Mouse (Mus musculus): ENCODE results near the gene Map3k11. TPM values are rescaled to one million over a fixed set of nuclear protein-coding genes. Genes with fewer than 3 reads are reported as not detected.

Map3k11 gene
- polyA plus RNA-seq, 1 experiment from 2014 or later = 10.0 TPM

GRCm38 (mm10) chr19:5715793-5716688 is 27.5 kb downstream of the Map3k11 start:
- no peaks in the 10 kb centered on the region for H3K9me3 ChIP-seq (ENCODE audit: control insufficient read depth, low read length)
- 19% methylated on average over 43 of the region's 43 CpGs for WGBS

DNA sequence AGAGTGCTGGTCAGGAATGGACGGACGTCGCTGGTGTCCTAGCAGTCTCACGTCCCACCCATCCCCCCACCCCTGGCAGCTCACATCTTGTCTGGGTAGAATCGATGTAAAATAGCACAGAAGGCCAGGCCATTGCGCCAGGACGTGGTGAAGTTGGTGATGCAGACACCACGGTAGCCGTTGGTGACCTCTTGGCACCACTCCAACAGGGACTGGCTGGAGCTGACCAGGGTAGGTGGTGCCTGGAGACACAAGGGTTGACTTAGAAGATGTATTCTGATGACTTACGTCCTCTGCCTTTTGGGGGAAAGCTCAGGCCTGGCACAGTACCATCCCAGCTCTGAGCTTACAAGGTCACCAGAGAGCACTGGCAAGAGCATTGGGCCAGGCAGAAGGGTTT is 28.4 kb downstream of the Map3k11 start:
- ATAC-seq = no peak
- 60% methylated on average over 10 of the region's 10 CpGs for whole genome bisulfite sequencing
- H3K27ac ChIP-seq (ENCODE audit: low read length) = no peak overlapping the region
- no peak overlapping the region for H3K4me3 ChIP-seq (replicated peaks; ENCODE audit: low read length)
- peaks cover 22% of the 10 kb centered on the region for H3K4me1 ChIP-seq (replicated peaks; ENCODE audit: control insufficient read depth, insufficient read depth, low read length)
- H3K9me3 ChIP-seq (ENCODE audit: control insufficient read depth, low read length) = no peaks in the 10 kb centered on the region
- H3K27me3 ChIP-seq (replicated peaks; ENCODE audit: control insufficient read depth, insufficient read depth, low read length) = no peaks in the 10 kb centered on the region
- no peak overlapping the region for H3K4me2 ChIP-seq (ENCODE audit: low read length)
- peaks cover 27% of the 10 kb centered on the region for H3K36me3 ChIP-seq (ENCODE audit: control insufficient read depth, insufficient read depth)
- H3K9ac ChIP-seq (replicated peaks; ENCODE audit: low read depth, low read length) = no peak overlapping the region; the same call in 1 of the 2 replicates

More at GRCm38 (mm10) chr19:5715793-5716688, 27.5 kb downstream of the Map3k11 start:
- no peaks in the 10 kb centered on the region for H3K27me3 ChIP-seq (replicated peaks; ENCODE audit: control insufficient read depth, insufficient read depth, low read length)
- peaks cover 21% of the 10 kb centered on the region for H3K36me3 ChIP-seq (ENCODE audit: control insufficient read depth, insufficient read depth)
- H3K27ac ChIP-seq (ENCODE audit: low read length) = no peak overlapping the region
- peak; percentile 65 for ATAC-seq
- H3K4me3 ChIP-seq (replicated peaks; ENCODE audit: low read length) = peak overlapping the region; percentile 26
- H3K4me1 ChIP-seq (replicated peaks; ENCODE audit: control insufficient read depth, insufficient read depth, low read length) = peaks cover 22% of the 10 kb centered on the region
- H3K4me2 ChIP-seq (ENCODE audit: low read length) = peak overlapping the region; percentile 38
- peak overlapping the region; percentile 18; the same call in 1 of the 2 replicates for H3K9ac ChIP-seq (replicated peaks; ENCODE audit: low read depth, low read length)

GRCm38 (mm10) chr19:5721233-5721632 is 32.7 kb downstream of the Map3k11 start:
- Histone ChIP-seq H3K36me3 (ENCODE audit: control insufficient read depth, insufficient read depth) (peaks cover 30% of the 10 kb centered on the region), H3K4me1 (replicated peaks; ENCODE audit: control insufficient read depth, insufficient read depth, low read length) (peaks cover 28% of the 10 kb centered on the region)
- ATAC-seq = no peak

GRCm38 (mm10) chr19:5722848-5723425 is 34.4 kb downstream of the Map3k11 start:
- no peak overlapping the region for H3K4me3 ChIP-seq (replicated peaks; ENCODE audit: low read length)
- H3K9ac ChIP-seq (replicated peaks; ENCODE audit: low read depth, low read length) = no peak overlapping the region
- H3K4me1 ChIP-seq (replicated peaks; ENCODE audit: control insufficient read depth, insufficient read depth, low read length) = peaks cover 32% of the 10 kb centered on the region
- no peaks in the 10 kb centered on the region for H3K27me3 ChIP-seq (replicated peaks; ENCODE audit: control insufficient read depth, insufficient read depth, low read length)
- no peaks in the 10 kb centered on the region for H3K9me3 ChIP-seq (ENCODE audit: control insufficient read depth, low read length)
- ATAC-seq = no peak
- H3K36me3 ChIP-seq (ENCODE audit: control insufficient read depth, insufficient read depth) = peaks cover 30% of the 10 kb centered on the region
- no peak overlapping the region for H3K4me2 ChIP-seq (ENCODE audit: low read length)
- no peak overlapping the region for H3K27ac ChIP-seq (ENCODE audit: low read length)
- WGBS = 89% methylated on average over 7 of the region's 7 CpGs

More at GRCm38 (mm10) chr19:5721233-5721632, 32.7 kb downstream of the Map3k11 start:
- Histone ChIP-seq H3K4me3 (replicated peaks; ENCODE audit: low read length) (no peak overlapping the region), H3K27me3 (replicated peaks; ENCODE audit: control insufficient read depth, insufficient read depth, low read length) (no peaks in the 10 kb centered on the region), H3K4me2 (ENCODE audit: low read length) (no peak overlapping the region), H3K27ac (ENCODE audit: low read length) (no peak overlapping the region), H3K9me3 (ENCODE audit: control insufficient read depth, low read length) (no peaks in the 10 kb centered on the region), H3K9ac (replicated peaks; ENCODE audit: low read depth, low read length) (no peak overlapping the region)
- 94% methylated on average over 6 of the region's 6 CpGs for WGBS

DNA sequence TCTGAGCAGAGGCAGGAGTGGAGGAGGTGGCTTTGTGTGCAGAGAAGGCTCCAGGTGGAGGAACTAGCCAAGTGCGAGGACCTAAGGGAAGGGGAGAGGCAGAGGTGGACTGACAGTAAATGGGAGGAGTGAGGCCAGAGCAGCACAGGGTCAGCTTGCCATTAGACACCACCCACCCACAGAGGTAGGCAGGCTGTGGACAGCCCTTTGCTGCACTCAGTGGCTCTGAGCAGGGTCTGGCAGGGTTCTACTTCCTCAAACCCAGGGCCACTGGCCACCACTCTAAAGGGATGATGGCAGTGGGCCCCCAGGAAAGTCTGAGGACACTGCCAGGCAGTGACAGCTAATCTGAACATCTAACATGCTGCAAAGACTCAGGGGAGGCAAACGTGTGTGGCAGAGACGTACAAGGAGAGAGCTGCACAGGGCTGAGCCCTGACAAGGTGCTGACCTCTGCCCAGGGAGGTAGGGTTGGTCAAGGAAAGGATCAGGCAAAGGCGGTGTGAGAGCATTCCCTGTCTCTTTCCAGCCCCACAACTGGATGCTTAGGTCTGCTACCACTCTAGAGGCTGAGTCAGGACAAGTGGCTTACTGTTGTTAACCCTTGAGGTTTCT is 35.5 kb downstream of the Map3k11 start:
- Histone ChIP-seq H3K4me1 (replicated peaks; ENCODE audit: control insufficient read depth, insufficient read depth, low read length) (peaks cover 39% of the 10 kb centered on the region), H3K9ac (replicated peaks; ENCODE audit: low read depth, low read length) (no peak overlapping the region), H3K9me3 (ENCODE audit: control insufficient read depth, low read length) (no peaks in the 10 kb centered on the region), H3K4me3 (replicated peaks; ENCODE audit: low read length) (no peak overlapping the region), H3K4me2 (ENCODE audit: low read length) (no peak overlapping the region), H3K36me3 (ENCODE audit: control insufficient read depth, insufficient read depth) (peaks cover 27% of the 10 kb centered on the region), H3K27ac (ENCODE audit: low read length) (no peak overlapping the region), H3K27me3 (replicated peaks; ENCODE audit: control insufficient read depth, insufficient read depth, low read length) (no peaks in the 10 kb centered on the region)
- ATAC-seq = no peak
- WGBS = 67% methylated on average over 4 of the region's 4 CpGs

- no peak overlapping the region for H3K4me2 ChIP-seq (ENCODE audit: low read length)
- peaks cover 26% of the 10 kb centered on the region for H3K36me3 ChIP-seq (ENCODE audit: control insufficient read depth, insufficient read depth)
- H3K9ac ChIP-seq (replicated peaks; ENCODE audit: low read depth, low read length) = no peak overlapping the region
- no peak overlapping the region for H3K4me3 ChIP-seq (replicated peaks; ENCODE audit: low read length)
- no peaks in the 10 kb centered on the region for H3K9me3 ChIP-seq (ENCODE audit: control insufficient read depth, low read length)
- H3K27me3 ChIP-seq (replicated peaks; ENCODE audit: control insufficient read depth, insufficient read depth, low read length) = no peaks in the 10 kb centered on the region
- H3K27ac ChIP-seq (ENCODE audit: low read length) = no peak overlapping the region
- WGBS = 83% methylated on average over 7 of the region's 7 CpGs
- no peak for ATAC-seq
- peaks cover 39% of the 10 kb centered on the region for H3K4me1 ChIP-seq (replicated peaks; ENCODE audit: control insufficient read depth, insufficient read depth, low read length)
Observed at GRCm38 (mm10) chr19:5724549-5724941, 36.0 kb downstream of the Map3k11 start.

DNA sequence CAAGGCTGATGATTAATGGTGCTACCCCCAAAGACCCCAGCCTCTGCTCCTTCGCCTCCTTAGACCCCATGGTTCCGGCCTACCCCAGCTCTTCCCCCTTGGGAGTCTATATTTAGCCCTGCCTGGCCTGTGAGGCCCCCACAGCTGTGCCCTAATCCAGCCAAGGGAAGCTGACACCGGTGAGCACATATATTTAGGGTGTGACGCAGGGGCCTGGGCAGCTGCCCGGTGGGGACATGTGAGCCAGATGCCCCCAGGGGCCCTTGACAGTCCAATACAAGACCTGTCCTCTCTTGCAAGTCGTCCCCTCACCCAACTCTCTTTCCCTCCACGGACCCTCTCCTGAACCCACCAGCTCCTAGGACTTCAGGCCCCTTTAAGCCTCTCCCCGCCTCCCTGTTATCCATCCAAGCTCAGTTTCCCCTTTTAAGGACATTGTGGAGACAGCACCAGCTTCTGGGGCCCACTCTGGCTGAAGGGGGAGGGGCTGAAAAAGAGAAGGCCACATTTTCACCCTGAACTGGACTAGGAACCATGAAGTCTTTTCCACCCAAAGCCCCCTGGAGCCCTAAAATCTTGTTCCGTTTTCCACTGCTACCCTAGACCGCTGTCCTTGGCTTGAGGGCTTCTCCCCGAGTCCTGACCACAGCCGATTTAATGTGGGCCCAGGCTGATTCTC is 36.6 kb downstream of the Map3k11 start:
- Histone ChIP-seq H3K27me3 (replicated peaks; ENCODE audit: control insufficient read depth, insufficient read depth, low read length) (no peaks in the 10 kb centered on the region), H3K36me3 (ENCODE audit: control insufficient read depth, insufficient read depth) (peaks cover 19% of the 10 kb centered on the region), H3K9me3 (ENCODE audit: control insufficient read depth, low read length) (no peaks in the 10 kb centered on the region), H3K27ac (ENCODE audit: low read length) (no peak overlapping the region), H3K9ac (replicated peaks; ENCODE audit: low read depth, low read length) (no peak overlapping the region), H3K4me2 (ENCODE audit: low read length) (peak overlapping the region; percentile 100), H3K4me3 (replicated peaks; ENCODE audit: low read length) (no peak overlapping the region), H3K4me1 (replicated peaks; ENCODE audit: control insufficient read depth, insufficient read depth, low read length) (peaks cover 46% of the 10 kb centered on the region)
- WGBS = 83% methylated on average over 12 of the region's 12 CpGs
- no peak for ATAC-seq

- Histone ChIP-seq H3K27ac (ENCODE audit: low read length) (no peak within 1 kb of the TSS), H3K4me1 (replicated peaks; ENCODE audit: control insufficient read depth, insufficient read depth, low read length) (peaks cover 53% of the 10 kb centered on the region), H3K9ac (replicated peaks; ENCODE audit: low read depth, low read length) (peak within 1 kb of the TSS; percentile 62), H3K4me3 (replicated peaks; ENCODE audit: low read length) (peak within 1 kb of the TSS; percentile 86), H3K36me3 (ENCODE audit: control insufficient read depth, insufficient read depth) (peaks cover 12% of the 10 kb centered on the region), H3K27me3 (replicated peaks; ENCODE audit: control insufficient read depth, insufficient read depth, low read length) (no peaks in the 10 kb centered on the region), H3K9me3 (ENCODE audit: control insufficient read depth, low read length) (no peaks in the 10 kb centered on the region), H3K4me2 (ENCODE audit: low read length) (peak within 1 kb of the TSS; percentile 100)
- WGBS = 13% methylated on average over 49 of the region's 49 CpGs
- ATAC-seq = no peak
Observed at GRCm38 (mm10) chr19:5725767-5726515, 37.4 kb downstream of the Map3k11 start, which contains the start of gene Ehbp1l1. Gene Ehbp1l1, minus strand, starts transcription at chr19:5726317.
